Mouse (Mus musculus): ENCODE measurements around the gene Mafk. TPM values are rescaled to one million over a fixed set of nuclear protein-coding genes. Genes with fewer than 3 reads are reported as not detected.

Mafk gene
- polyA plus RNA-seq, 1 experiment from 2014 or later, result 7.3 TPM

GRCm38 (mm10) chr5:139811677-139812397 is 20.5 kb downstream of the Mafk start:
- H3K9ac ChIP-seq, result no peak overlapping the region
- no peak overlapping the region for H3K27ac ChIP-seq
- H3K9me3 ChIP-seq, result no peaks in the 10 kb centered on the region
- 75% methylated on average over 15 of the region's 15 CpGs for WGBS
- H3K27me3 ChIP-seq, result peaks cover 55% of the 10 kb centered on the region
- no peaks in the 10 kb centered on the region for H3K4me1 ChIP-seq
- ATAC-seq (ENCODE audit: low FRiP score, low read depth), result no peak
- no peak overlapping the region for H3K4me3 ChIP-seq
- H3K36me3 ChIP-seq, result no peaks in the 10 kb centered on the region
- no peak overlapping the region for H3K4me2 ChIP-seq (replicated peaks)

DNA sequence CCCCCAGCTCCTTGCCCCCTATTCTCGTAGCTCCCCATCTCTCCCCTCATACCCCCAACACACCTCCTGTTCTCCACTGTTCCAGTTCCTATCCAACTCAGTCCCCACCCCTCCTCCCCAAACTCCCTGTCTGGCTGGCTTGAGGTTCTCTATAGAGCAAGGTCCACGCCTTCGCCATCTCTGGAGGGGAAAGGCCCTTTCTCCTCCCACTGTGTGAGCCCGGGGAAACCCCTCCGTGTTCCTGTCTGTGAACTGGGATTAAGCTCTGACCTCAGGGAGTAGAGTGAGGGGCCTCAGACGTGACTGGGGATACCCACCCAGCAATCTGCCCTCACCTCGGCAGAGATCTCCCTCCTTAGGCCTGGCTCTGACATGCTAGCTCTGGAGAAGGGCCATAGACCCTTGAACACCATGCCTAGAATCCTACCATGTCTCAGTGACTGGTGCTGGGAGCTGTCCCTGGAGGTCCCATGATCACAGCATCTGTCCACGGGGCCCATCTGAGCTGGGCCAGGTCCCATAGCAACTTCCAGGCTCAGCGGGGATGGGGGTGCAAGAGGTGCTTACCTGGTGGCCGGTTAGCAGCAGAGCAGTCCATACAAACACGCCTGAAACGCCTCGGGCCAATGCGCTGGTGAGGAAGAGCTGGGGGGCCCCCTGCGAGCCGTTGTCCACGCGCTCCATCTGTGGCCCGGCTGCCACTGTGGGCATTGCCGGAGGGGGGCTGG is 21.2 kb downstream of the Mafk start:
- H3K27ac ChIP-seq, result no peak overlapping the region
- H3K4me1 ChIP-seq, result no peaks in the 10 kb centered on the region
- H3K27me3 ChIP-seq, result peaks cover 55% of the 10 kb centered on the region
- H3K4me2 ChIP-seq (replicated peaks), result no peak overlapping the region
- no peaks in the 10 kb centered on the region for H3K36me3 ChIP-seq
- H3K9me3 ChIP-seq, result no peaks in the 10 kb centered on the region
- no peak overlapping the region for H3K4me3 ChIP-seq
- H3K9ac ChIP-seq, result 0 out of 2 replicates have a peak overlapping the region, but pooled peaks have one; percentile 8
- 64% methylated on average over 20 of the region's 20 CpGs for WGBS
- ATAC-seq (ENCODE audit: low FRiP score, low read depth), result no peak

DNA sequence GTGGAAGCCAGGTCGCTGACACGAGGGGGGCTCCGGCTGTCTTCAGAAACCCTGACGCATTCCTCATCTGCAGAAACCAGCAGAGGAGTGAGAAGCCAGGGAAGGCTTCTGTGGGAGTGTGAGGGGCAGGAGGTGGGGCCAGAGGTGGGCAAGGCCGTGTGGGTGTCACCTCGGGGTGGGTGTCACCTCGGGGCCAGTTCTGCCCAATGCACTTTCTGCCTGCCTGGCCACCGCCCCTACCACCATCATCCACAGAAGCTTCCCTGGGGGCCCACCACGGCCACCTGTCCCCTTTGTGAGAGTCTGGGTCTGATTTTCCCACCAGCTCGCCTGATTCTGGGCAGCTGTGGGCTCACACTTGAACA is 21.8 kb downstream of the Mafk start:
- no peak for ATAC-seq (ENCODE audit: low FRiP score, low read depth)
- no peaks in the 10 kb centered on the region for H3K4me1 ChIP-seq
- no peak overlapping the region for H3K4me3 ChIP-seq
- H3K4me2 ChIP-seq (replicated peaks), result no peak overlapping the region
- WGBS, result 19% methylated on average over 10 of the region's 10 CpGs
- H3K9me3 ChIP-seq, result no peaks in the 10 kb centered on the region
- H3K36me3 ChIP-seq, result no peaks in the 10 kb centered on the region
- no peak overlapping the region for H3K27ac ChIP-seq
- peaks cover 55% of the 10 kb centered on the region for H3K27me3 ChIP-seq
- H3K9ac ChIP-seq, result 0 out of 2 replicates have a peak overlapping the region, but pooled peaks have one; percentile 8

GRCm38 (mm10) chr5:139813963-139814381 is 22.7 kb downstream of the Mafk start:
- Histone ChIP-seq H3K36me3 (no peaks in the 10 kb centered on the region), H3K9me3 (no peaks in the 10 kb centered on the region), H3K4me2 (replicated peaks) (peak overlapping the region; percentile 5), H3K27me3 (peaks cover 55% of the 10 kb centered on the region), H3K9ac (no peak overlapping the region), H3K4me3 (no peak overlapping the region), H3K27ac (no peak overlapping the region), H3K4me1 (no peaks in the 10 kb centered on the region)
- WGBS, result 4% methylated on average over 13 of the region's 13 CpGs
- no peak for ATAC-seq (ENCODE audit: low FRiP score, low read depth)

DNA sequence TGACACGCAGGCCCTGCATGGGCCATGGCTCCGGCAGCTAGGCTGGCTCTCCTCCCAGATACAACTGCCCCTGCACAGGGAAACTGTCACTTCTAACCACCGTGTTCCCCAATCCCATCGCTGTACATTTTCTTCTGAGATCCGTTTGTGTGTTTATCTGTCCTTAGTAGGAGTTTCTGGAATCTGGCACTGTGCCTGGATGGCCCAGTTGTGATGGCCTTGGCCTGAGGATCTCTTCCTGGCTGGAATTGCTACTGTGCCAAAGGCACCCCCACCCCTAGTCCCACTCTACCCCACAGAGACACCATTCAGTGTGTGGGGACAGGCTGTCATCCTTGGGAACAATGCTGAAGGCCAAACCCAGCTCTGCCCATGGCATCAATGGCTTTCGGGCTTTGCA is 24.7 kb downstream of the Mafk start:
- H3K4me3 ChIP-seq, result no peak overlapping the region
- no peak overlapping the region for H3K9ac ChIP-seq
- no peaks in the 10 kb centered on the region for H3K36me3 ChIP-seq
- WGBS, result 79% methylated on average over 6 of the region's 6 CpGs
- H3K4me2 ChIP-seq (replicated peaks), result no peak overlapping the region
- no peak overlapping the region for H3K27ac ChIP-seq
- no peak for ATAC-seq (ENCODE audit: low FRiP score, low read depth)
- 0 out of 2 replicates have a peak, but pooled peaks cover under 1% of the 10 kb centered on the region for H3K4me1 ChIP-seq
- H3K9me3 ChIP-seq, result no peaks in the 10 kb centered on the region
- H3K27me3 ChIP-seq, result peaks cover 53% of the 10 kb centered on the region

DNA sequence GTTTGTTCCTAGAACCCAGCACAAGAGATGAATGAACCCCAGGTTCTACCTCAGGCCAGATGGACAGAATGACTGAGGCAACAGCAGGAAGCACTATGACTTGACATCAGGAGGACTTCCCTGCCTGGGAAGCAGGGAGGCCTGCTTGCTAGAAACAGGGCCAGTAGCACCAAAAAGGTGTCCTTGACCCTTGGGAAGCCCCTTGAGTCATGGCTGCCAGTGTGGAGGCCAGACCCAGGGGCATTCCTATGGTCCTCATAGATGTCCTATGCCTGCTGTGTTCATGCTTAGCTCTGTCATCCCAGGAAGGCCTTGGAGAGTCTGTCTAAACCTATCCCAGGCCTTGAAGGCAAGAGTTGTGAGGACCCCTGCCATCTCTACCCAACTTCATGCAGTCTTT is 25.1 kb downstream of the Mafk start:
- Histone ChIP-seq H3K27ac (no peak overlapping the region), H3K9me3 (no peaks in the 10 kb centered on the region), H3K27me3 (peaks cover 49% of the 10 kb centered on the region), H3K9ac (no peak overlapping the region), H3K4me1 (0 out of 2 replicates have a peak, but pooled peaks cover 3% of the 10 kb centered on the region), H3K4me3 (no peak overlapping the region), H3K36me3 (peaks cover under 1% of the 10 kb centered on the region; the same call in 1 of the 2 replicates), H3K4me2 (replicated peaks) (no peak overlapping the region)
- ATAC-seq (ENCODE audit: low FRiP score, low read depth), result no peak

DNA sequence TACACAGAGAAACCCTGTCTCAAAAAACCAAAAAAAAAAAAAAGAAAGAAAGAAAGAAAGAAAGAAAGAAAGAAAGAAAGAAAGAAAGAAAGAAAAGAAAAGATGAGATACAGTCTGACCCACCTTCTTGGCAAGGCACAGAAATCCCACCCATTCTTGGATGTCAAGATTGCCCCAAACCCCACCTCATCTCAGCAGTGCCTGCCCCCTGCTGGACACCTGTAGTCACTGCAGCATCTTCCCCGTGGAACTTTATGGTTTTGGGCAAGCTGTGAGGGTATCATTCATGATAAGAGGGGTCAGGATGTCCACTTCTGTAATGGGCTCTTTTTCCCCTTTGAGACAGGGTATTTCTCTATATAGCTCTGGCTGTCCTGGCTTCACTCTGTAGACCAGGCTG is 26.0 kb downstream of the Mafk start:
- no peak overlapping the region for H3K27ac ChIP-seq
- 4% methylated on average over 1 of the region's 1 CpGs for WGBS
- H3K4me3 ChIP-seq, result no peak overlapping the region
- peaks cover 9% of the 10 kb centered on the region for H3K36me3 ChIP-seq
- H3K9me3 ChIP-seq, result no peaks in the 10 kb centered on the region
- H3K4me2 ChIP-seq (replicated peaks), result no peak overlapping the region
- no peak for ATAC-seq (ENCODE audit: low FRiP score, low read depth)
- H3K27me3 ChIP-seq, result peaks cover 41% of the 10 kb centered on the region
- H3K4me1 ChIP-seq, result peaks cover 9% of the 10 kb centered on the region; the same call in 1 of the 2 replicates
- no peak overlapping the region for H3K9ac ChIP-seq

DNA sequence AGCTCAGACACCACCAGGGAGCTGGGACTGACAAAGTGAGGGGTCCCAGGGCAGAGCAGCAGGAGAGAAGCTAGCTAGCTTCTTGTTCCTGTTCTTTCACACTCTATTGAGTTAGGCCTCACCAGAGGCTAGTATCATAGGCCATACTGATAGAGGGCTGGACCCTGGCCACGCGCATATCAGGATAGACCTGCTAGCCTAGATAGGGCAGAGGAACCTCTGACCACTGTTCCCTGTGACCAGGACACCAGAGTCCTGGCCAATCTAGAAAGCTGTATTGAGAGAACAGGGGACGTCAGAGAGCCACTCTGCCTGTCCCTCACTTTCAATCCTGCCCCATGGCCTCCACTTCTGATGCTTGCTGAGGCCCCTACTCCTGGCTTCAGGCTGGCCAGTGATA is 26.7 kb downstream of the Mafk start:
- WGBS, result 85% methylated on average over 3 of the region's 3 CpGs
- peaks cover 17% of the 10 kb centered on the region for H3K36me3 ChIP-seq
- H3K9me3 ChIP-seq, result no peaks in the 10 kb centered on the region
- no peak overlapping the region for H3K27ac ChIP-seq
- H3K27me3 ChIP-seq, result peaks cover 33% of the 10 kb centered on the region
- H3K4me3 ChIP-seq, result no peak overlapping the region
- H3K4me2 ChIP-seq (replicated peaks), result no peak overlapping the region
- ATAC-seq (ENCODE audit: low FRiP score, low read depth), result no peak
- H3K9ac ChIP-seq, result no peak overlapping the region
- H3K4me1 ChIP-seq, result peaks cover 11% of the 10 kb centered on the region; the same call in 1 of the 2 replicates

DNA sequence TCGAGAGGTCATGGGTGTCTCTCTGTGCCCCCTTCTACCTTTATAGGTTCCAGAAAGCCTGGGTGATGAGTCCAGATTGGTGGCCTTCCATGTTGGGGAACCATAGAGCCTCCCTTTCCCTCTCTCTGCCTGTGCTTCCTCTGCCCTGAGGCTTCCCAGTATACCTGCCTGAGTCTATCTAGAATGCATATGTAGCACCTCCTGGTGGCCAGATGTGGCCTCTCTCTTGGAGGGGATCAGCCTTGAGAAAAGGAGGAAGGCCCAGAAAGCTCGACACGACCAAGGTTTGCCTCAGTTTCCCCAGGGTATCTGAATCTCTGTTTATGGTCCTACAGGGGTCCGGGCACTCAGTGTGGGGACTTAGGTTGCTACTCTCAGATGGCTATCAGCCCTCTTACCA is 27.5 kb downstream of the Mafk start:
- Histone ChIP-seq H3K9ac (no peak overlapping the region), H3K36me3 (peaks cover 24% of the 10 kb centered on the region), H3K4me1 (peaks cover 11% of the 10 kb centered on the region; the same call in 1 of the 2 replicates), H3K9me3 (no peaks in the 10 kb centered on the region), H3K27me3 (peaks cover 26% of the 10 kb centered on the region), H3K4me2 (replicated peaks) (no peak overlapping the region), H3K4me3 (no peak overlapping the region), H3K27ac (no peak overlapping the region)
- WGBS, result 54% methylated on average over 4 of the region's 4 CpGs
- ATAC-seq (ENCODE audit: low FRiP score, low read depth), result no peak

DNA sequence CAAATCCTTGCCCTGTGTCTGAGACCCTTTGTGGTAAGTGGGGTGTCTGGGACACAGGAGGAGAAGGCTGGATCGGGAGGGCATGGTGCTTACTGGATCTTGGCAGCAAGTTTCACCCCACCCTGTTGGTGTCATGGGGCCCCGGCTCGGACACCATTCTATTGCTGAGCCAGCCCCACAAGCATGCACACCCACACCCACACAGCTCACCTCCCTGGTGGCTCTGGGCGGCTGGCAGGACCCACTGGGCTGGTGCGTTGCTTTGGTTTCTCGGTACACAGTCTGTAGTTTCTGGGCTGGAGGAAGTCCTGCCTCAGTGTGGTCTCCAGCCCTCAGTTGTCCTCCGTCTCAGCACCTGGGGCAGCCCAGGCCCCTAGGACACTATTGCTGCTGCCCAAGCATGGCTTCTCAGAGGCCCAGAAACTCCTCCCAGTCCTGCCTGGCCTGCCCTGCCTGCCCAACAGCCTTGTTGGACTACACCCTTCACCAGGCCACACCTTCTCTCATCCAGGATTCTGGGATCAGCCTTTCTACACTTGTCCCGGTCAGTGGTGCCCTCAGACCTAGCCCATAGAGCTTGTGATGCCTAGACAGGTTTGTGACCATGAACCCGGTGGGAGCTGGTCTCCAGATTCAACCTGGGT is 28.3 kb downstream of the Mafk start, which contains the start of gene Tmem184a:
Gene Tmem184a (minus strand): TSS at position 380 of the 644 bp plus-strand sequence.
- 89% methylated on average over 9 of the region's 9 CpGs for WGBS

DNA sequence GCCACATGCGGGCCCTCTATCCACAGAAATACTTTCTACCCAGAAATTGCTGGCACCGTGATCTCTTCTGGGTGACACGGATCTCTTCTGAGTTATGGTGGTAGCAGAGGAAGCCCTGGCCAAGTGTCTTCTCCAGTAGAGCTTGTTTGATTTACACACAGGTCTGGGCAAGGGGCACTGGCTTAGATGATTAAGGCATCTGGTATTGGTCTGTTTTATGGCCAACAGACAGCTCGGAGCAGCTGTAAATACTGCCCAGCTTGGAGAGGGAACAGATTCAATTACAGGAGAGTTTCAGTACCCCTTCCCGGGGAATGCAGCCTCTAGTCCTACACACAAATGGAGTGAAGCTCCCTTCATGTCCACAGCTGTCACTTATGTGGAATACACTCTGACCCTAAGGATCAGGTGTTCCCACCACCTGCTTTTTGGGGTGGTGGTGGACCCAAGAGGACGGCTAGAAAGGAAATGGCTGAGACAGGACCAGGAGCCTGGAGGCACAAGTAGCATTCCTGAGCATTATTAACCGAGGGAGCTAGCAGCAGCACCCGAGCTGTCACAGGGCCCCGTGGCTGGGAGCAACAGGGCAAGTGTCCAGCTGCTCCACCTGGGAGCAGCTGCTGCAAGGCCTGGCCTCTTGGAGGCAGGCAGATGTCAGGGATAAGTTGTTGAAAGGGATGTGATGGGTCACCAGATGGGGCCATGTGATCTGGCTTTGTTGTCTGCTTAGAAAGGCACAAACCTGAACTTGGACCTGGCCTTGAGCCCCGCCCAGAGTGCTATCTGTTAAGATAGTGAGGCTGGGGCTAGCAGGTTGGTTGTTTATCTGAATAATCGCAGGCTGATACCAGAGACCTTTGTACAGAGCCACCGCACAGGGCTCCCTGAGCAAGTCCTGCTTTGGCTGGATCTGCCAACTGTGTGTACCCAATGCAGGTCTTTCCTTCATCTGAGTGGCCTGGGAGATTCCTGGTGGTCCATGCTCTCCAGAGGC is 30.4 kb downstream of the Mafk start:
- Histone ChIP-seq H3K27ac (0 out of 2 replicates have a peak overlapping the region, but pooled peaks have one; percentile 6), H3K36me3 (peaks cover 33% of the 10 kb centered on the region), H3K9ac (peak overlapping the region; percentile 51; the same call in 1 of the 2 replicates), H3K4me3 (no peak overlapping the region), H3K27me3 (no peaks in the 10 kb centered on the region), H3K4me1 (peaks cover 23% of the 10 kb centered on the region), H3K9me3 (no peaks in the 10 kb centered on the region), H3K4me2 (replicated peaks) (no peak overlapping the region)
- ATAC-seq (ENCODE audit: low FRiP score, low read depth), result peak; percentile 52
- 35% methylated on average over 12 of the region's 12 CpGs for WGBS

More for the DNA sequence above, 28.3 kb downstream of the Mafk start, which contains the start of gene Tmem184a:
- Histone ChIP-seq H3K9me3 (no peaks in the 10 kb centered on the region), H3K4me1 (peaks cover 11% of the 10 kb centered on the region; the same call in 1 of the 2 replicates), H3K9ac (no peak within 1 kb of the TSS), H3K36me3 (peaks cover 31% of the 10 kb centered on the region), H3K4me3 (no peak within 1 kb of the TSS), H3K27ac (no peak within 1 kb of the TSS), H3K27me3 (peaks cover 17% of the 10 kb centered on the region), H3K4me2 (replicated peaks) (no peak within 1 kb of the TSS)
- ATAC-seq (ENCODE audit: low FRiP score, low read depth), result no peak

Data from limb, embryonic 13.5 days (tissue).